Mouse (Mus musculus) spleen, adult 2 months (tissue): ENCODE data around the gene Dcaf15. TPM values are rescaled to one million over a fixed set of nuclear protein-coding genes. Genes with fewer than 3 reads are reported as not detected.

Experiments
- DNase-seq, 2 experiments: peaks; one replicate each; pipeline versions ENCODE4 v3.0.0 to v3.0.0-alpha.2; 2012 to 2021; ENCODE audit warnings: low spot score in 2 of 2, low read depth in 1 of 2
- H3K27ac ChIP-seq: fragments of 200-500 bp; 2 replicates; pipeline ENCODE4 v1.5.1; 2012; ENCODE audit warnings: low read length, inconsistent platforms; ENCODE audit not compliant: insufficient read depth
- H3K27me3 ChIP-seq: fragments of 200-500 bp; 2 replicates; pipeline ENCODE4 v1.6.1; 2012; ENCODE audit warnings: mild to moderate bottlenecking, moderate library complexity, low read length, inconsistent platforms; ENCODE audit not compliant: control insufficient read depth, insufficient read depth
- H3K36me3 ChIP-seq: fragments of 200-500 bp; 2 replicates; pipeline ENCODE4 v1.6.1; 2012; ENCODE audit warnings: mild to moderate bottlenecking, low read length, inconsistent platforms; ENCODE audit not compliant: control insufficient read depth, insufficient read depth
- H3K4me1 ChIP-seq: fragments of 200-500 bp; 2 replicates; pipeline ENCODE4 v1.6.1; 2011; ENCODE audit warnings: inconsistent platforms; ENCODE audit not compliant: control insufficient read depth, insufficient read depth, insufficient read length
- H3K4me3 ChIP-seq: fragments of 200-500 bp; 2 replicates; pipeline ENCODE4 v1.5.1; 2011; ENCODE audit warnings: mild to moderate bottlenecking, inconsistent platforms; ENCODE audit not compliant: insufficient read depth, insufficient read length; ENCODE audit errors: extremely low read depth
- CTCF ChIP-seq: fragments of 200-500 bp; IDR thresholded peaks from 2 replicates; pipeline ENCODE4 v1.5.1; 2011; ENCODE audit warnings: mild to moderate bottlenecking, inconsistent platforms; ENCODE audit not compliant: insufficient read depth, insufficient read length, insufficient replicate concordance; ENCODE audit errors: extremely low read depth
- POLR2A ChIP-seq: fragments of 200-500 bp; IDR thresholded peaks from 2 replicates; pipeline ENCODE4 v1.6.1; 2011; ENCODE audit warnings: low read depth, low read length, inconsistent platforms
- whole genome bisulfite sequencing: fragments of 180-500 bp; shearing (Covaris S2); methylation state at CpG from one replicate; pipeline ENCODE4 v1.1.7; 2018; 5-methylcytosine and 5-hydroxymethylcytosine counted together
- polyA plus RNA-seq: library from polyadenylated mRNA; depleted of rRNA; stranded (reverse); fragments of >200 nt; gene quantifications from 2 replicates; pipeline ENCODE4 v1.2.3, GENCODE M21; 2012

Dcaf15 gene
- polyA plus RNA-seq, 1 experiment, result 64.1 TPM

DNA sequence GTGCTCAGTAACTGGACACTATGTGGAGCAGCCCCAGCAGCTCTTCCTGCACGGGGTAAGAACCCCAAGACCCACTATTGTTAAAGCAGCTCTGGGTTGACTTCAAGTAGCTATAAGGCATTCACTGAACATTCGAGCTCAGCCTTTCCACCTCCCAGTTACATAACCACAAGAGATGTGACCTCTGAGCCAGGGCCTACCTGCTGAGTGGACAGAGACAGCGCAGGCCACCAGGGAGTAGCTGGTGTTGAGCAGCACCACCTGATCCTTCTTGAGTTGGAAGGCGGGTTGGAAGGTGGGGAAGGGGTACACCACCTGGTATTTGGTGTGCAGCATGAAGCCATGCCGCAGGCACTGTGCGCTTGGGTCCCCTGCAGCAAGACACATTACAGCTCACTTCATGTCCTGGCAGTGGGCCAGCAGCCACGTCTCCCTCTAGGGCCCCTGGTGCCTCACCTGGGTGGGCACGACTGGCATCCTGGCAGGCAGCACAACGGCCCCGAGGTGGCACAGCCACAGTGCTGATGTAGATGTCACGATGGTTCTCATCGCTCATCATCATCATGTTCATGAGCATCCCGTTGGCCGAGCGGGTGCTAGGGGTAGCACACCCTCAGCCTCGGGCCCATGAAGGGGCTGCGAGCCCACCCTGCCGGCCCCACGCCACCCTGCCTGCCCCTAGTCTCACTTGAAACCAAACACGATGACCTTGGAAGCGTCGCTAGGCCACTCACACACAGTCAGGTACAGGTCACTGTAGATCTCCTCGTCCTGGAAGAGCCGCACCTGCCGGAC, 2.9 kb downstream of the Dcaf15 start:
- 93% methylated on average over 25 of the region's 25 CpGs for WGBS
- no peak for DNase-seq
- TF ChIP-seq CTCF (no peak), POLR2A (no peak)

DNA sequence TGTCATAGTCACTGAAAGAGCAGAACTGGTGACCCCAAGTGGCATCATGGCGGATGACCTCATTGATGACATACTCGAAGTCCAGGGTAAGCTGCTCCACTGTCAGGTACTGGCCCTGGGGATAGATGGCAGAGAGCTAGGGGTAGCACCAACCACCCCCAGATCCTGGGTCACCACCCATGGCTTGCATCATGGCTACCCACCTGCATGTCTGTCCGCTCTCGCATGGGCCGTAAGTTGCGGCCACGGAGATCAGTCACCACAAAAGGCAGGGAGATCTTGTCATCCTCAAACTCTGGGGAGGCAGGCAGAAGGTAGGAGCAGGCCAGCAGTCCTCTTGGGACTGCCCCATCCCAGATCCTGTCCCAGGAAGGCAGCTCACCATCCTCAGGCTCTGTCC, 6.2 kb downstream of the Dcaf15 start:
- H3K36me3 ChIP-seq, result peaks cover 50% of the 10 kb centered on the region
- no peak overlapping the region for H3K4me3 ChIP-seq
- H3K27ac ChIP-seq, result no peak overlapping the region
- no peak for TF ChIP-seq POLR2A
- TF ChIP-seq CTCF, result no peak
- H3K4me1 ChIP-seq, result peaks cover 4% of the 10 kb centered on the region; the same call in 1 of the 2 replicates
- WGBS, result 94% methylated on average over 7 of the region's 7 CpGs
- DNase-seq, result no peak
- no peaks in the 10 kb centered on the region for H3K27me3 ChIP-seq

More for the DNA sequence above, 2.9 kb downstream of the Dcaf15 start:
- H3K36me3 ChIP-seq, result peaks cover 29% of the 10 kb centered on the region
- no peaks in the 10 kb centered on the region for H3K27me3 ChIP-seq
- H3K4me1 ChIP-seq, result peaks cover 10% of the 10 kb centered on the region; the same call in 1 of the 2 replicates
- no peak overlapping the region for H3K27ac ChIP-seq
- H3K4me3 ChIP-seq, result no peak overlapping the region

DNA sequence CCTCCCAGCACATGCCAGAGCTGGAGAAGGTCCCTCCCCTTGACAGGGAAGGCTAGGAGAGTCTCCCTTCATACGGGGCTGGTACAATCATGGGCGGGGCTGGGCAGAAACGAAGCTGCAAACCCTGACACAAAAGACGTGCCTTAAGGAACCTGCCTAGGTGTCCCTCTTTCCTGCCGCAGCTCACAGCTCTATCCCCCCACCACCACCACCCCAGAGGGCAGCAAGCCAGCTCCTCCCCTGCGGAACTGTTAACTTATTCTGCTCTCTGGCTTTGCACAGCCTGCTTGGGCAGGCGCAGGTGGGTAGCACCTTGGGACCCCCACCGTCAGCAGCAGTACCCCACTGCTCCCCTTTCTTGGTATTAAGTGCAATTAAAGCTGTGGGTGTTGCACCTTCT, 8.5 kb downstream of the Dcaf15 start:
- no peak for TF ChIP-seq CTCF
- TF ChIP-seq POLR2A, result no peak
- WGBS, result 82% methylated on average over 8 of the region's 8 CpGs

DNA sequence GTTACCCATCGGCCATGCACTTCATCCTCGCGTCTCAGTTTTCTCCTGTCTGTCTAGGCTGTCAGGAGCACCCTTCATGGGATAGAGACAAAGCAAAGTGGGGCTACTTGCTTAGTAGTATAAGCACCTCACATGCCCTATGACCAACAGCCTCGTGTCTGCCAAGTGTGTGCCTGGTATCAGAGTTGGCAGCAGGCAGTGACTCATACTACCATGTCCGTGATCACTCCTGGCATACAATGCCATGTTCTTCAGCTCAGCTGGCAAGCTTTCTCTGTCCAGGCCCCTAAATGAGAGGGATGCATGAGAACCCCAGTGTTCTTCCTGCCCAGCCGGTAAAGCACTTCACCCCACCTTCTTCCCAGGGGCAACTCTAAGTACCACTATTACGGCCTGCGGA, 14.0 kb downstream of the Dcaf15 start:
- no peak overlapping the region for H3K4me3 ChIP-seq
- no peaks in the 10 kb centered on the region for H3K27me3 ChIP-seq
- peaks cover 23% of the 10 kb centered on the region for H3K36me3 ChIP-seq
- WGBS, result 91% methylated on average over 8 of the region's 8 CpGs
- no peaks in the 10 kb centered on the region for H3K4me1 ChIP-seq
- TF ChIP-seq POLR2A, result no peak
- no peak for TF ChIP-seq CTCF
- no peak for DNase-seq
- H3K27ac ChIP-seq, result no peak overlapping the region

More for the DNA sequence above, 8.5 kb downstream of the Dcaf15 start:
- no peaks in the 10 kb centered on the region for H3K4me1 ChIP-seq
- H3K4me3 ChIP-seq, result no peak overlapping the region
- no peaks in the 10 kb centered on the region for H3K27me3 ChIP-seq
- no peak for DNase-seq
- H3K27ac ChIP-seq, result no peak overlapping the region
- peaks cover 46% of the 10 kb centered on the region for H3K36me3 ChIP-seq

DNA sequence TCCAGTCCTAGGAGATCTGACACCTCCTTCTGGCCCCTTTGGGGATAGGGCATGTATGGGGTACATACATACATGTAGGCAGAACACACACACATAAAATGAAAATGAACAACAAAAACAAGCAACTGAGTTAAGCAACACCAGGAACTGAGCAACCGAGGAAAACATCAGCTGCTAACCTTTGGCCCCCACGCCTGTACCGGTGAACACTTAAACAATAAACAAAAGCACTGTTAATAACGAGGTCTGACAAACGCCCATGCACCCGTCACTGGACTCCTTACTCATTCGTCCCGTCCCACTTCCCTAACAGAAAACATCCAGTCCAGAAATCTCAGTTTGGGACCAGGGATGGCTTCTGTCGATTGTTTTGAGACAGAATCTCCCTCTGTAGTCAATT, 15.3 kb downstream of the Dcaf15 start:
- Histone ChIP-seq H3K4me3 (no peak overlapping the region), H3K36me3 (peaks cover 13% of the 10 kb centered on the region), H3K27me3 (no peaks in the 10 kb centered on the region), H3K27ac (no peak overlapping the region), H3K4me1 (no peaks in the 10 kb centered on the region)
- no peak for DNase-seq
- no peak for TF ChIP-seq CTCF
- TF ChIP-seq POLR2A, result no peak
- WGBS, result 91% methylated on average over 9 of the region's 9 CpGs

DNA sequence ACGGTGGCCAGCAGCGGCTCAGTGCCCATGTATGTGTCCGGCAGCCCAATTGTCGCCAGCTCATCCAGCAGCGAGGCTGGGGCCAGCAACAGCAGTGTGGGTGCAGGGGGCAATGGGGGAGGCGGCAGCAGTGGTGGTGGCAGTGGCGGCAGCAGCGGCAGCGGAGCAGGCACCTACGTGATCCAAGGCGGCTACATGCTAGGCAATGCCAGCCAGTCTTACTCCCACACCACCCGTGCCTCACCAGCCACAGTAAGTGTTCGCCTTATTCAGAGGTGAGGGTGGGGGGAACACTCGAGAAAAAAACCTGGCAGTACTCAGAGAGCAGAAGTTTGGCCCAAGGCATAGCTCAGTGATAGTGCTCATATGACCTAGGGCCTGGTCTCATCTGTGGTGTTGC, 16.7 kb downstream of the Dcaf15 start:
- WGBS, result 94% methylated on average over 14 of the region's 14 CpGs
- TF ChIP-seq CTCF (no peak), POLR2A (no peak)
- peaks cover 12% of the 10 kb centered on the region for H3K36me3 ChIP-seq
- H3K4me1 ChIP-seq, result no peaks in the 10 kb centered on the region
- no peak for DNase-seq
- H3K27ac ChIP-seq, result no peak overlapping the region
- no peak overlapping the region for H3K4me3 ChIP-seq
- H3K27me3 ChIP-seq, result no peaks in the 10 kb centered on the region

DNA sequence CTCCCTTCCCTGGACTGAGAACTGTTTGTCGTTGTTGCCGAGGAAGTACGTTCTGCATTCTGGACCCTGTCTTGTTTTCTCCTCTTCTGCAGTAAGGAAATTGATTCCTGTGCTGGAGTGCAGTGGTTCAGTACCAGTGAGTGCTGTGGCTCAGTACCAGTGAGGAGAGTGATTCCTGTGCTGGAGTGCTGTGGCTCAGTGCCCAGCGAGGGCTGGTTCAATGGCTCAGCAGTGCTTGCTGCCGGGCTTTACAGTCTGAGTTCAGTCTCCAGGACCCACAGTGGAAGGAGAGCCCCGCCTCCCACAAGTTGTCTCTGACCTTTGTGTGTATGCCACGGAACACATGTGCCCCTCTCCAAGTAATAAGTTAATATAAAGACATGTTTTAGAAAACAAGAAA, 17.4 kb downstream of the Dcaf15 start:
- TF ChIP-seq CTCF (no peak), POLR2A (no peak)
- no peaks in the 10 kb centered on the region for H3K4me1 ChIP-seq
- DNase-seq, result no peak
- 94% methylated on average over 7 of the region's 7 CpGs for WGBS
- H3K27ac ChIP-seq, result no peak overlapping the region
- no peaks in the 10 kb centered on the region for H3K27me3 ChIP-seq
- no peak overlapping the region for H3K4me3 ChIP-seq
- H3K36me3 ChIP-seq, result peaks cover 18% of the 10 kb centered on the region
